Mouse (Mus musculus) neural tube, embryonic 11.5 days (tissue): ENCODE measurements at regions not wholly inside any gene's neighbourhood (a gene's known extent, or its start where the extent isn't known, plus 50 kb on each side); places are given as distances from the start of the nearest gene placed in this dataset.
A peak's percentile ranks its signal among the peaks of the same experiment; 100 is the strongest.
"Not testable (repeated sequence)": the region's sequence is repeated elsewhere in the genome, so short reads cannot be mapped to it uniquely, and the experiment has no call there.

Source experiments
- ATAC-seq: fragments of 200-750 bp; cut with Nextera tagmentation; 2 replicates; pipeline ENCODE4 v1.8.0; 2017; ENCODE audit warnings: moderate number of reproducible peaks, mild to moderate bottlenecking, moderate TSS enrichment, moderate library complexity; ENCODE audit not compliant: insufficient read depth, low FRiP score, low TSS enrichment
- DNase-seq: peaks from one replicate; pipeline ENCODE4 v3.0.0-alpha.2; 2015; ENCODE audit warnings: low spot score
- H3K27ac ChIP-seq: fragments of 300-500 bp; sonication (generic); 2 replicates; pipeline ENCODE4 v1.5.1; 2014; ENCODE audit warnings: low read depth, mild to moderate bottlenecking, low read length
- H3K27me3 ChIP-seq: fragments of 300-500 bp; sonication (generic); 2 replicates; pipeline ENCODE4 v1.6.1; 2014; ENCODE audit warnings: mild to moderate bottlenecking, low read length, mixed read lengths; ENCODE audit not compliant: control insufficient read depth, insufficient read depth
- H3K36me3 ChIP-seq: fragments of 300-500 bp; sonication (generic); 2 replicates; pipeline ENCODE4 v1.6.1; 2014; ENCODE audit warnings: mild to moderate bottlenecking, low read length, moderate library complexity, mixed read lengths; ENCODE audit not compliant: control insufficient read depth, insufficient read depth
- H3K4me1 ChIP-seq: fragments of 300-500 bp; sonication (generic); 2 replicates; pipeline ENCODE4 v1.6.1; 2014; ENCODE audit warnings: low read length, mixed read lengths; ENCODE audit not compliant: control insufficient read depth, insufficient read depth
- H3K4me2 ChIP-seq: fragments of 300-500 bp; sonication (generic); 2 replicates; pipeline ENCODE4 v1.6.1; 2014; ENCODE audit warnings: low read depth, mild to moderate bottlenecking, moderate library complexity
- H3K4me3 ChIP-seq: fragments of 300-500 bp; sonication (generic); 2 replicates; pipeline ENCODE4 v1.5.1; 2014; ENCODE audit warnings: low read depth, low read length
- H3K9ac ChIP-seq: fragments of 300-500 bp; sonication (generic); 2 replicates; pipeline ENCODE4 v1.6.1; 2014; ENCODE audit warnings: mild to moderate bottlenecking, low read length
- H3K9me3 ChIP-seq: fragments of 300-500 bp; sonication (generic); 2 replicates; pipeline ENCODE4 v1.6.1; 2016; ENCODE audit warnings: low read length; ENCODE audit not compliant: control insufficient read depth
- WGBS: fragments of 180-500 bp; shearing (Covaris S2); extraction: QIAGEN DNeasy Blood & Tissue Kit; methylation state at CpG from one replicate; pipeline ENCODE4 v1.1.7; 2014; 5-methylcytosine and 5-hydroxymethylcytosine counted together

DNA sequence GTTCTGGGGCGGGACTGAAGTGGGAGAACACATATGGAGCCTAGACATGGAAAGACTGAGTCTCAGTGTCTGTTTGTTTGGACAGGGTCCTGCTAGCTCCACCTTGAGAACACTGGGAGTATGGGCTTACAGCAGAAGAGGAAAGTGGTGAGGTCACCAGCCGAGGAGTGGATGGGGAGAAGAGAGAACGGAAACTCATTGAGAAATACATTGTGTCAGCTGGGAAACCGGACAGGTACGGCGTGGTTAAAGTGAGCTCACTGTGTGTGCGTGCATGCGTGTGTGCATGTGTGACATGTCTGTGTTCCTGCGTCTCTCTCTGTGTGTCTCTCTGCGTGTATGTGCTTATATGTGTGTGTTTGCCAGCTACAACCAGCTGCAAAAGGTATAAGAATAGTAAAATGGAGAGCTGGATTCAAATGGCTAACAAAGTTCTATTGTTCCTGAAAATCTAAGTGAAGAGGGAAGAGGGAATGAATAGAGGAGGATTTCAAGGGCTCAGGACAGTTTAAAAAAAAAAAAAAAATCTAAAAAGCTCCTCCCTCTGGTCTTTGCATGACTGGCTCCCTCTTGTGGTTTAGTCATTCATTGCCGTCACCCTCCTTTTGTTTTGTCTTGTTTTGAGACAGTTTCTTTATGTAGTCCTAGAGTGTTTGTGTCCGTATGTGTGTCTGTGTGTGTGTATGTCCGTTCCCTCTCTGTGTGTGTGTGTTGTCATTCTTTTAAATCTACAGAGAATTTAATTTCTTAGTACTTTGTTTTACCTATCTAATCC is 52.0 kb upstream of the Ak4 start:
- H3K9ac ChIP-seq = no peak overlapping the region
- ATAC-seq (no peak), DNase-seq (peak; percentile 52)
- no peak overlapping the region for H3K27ac ChIP-seq
- H3K4me2 ChIP-seq = no peak overlapping the region
- 65% methylated on average over 13 of the region's 13 CpGs for WGBS
- H3K27me3 ChIP-seq = no peaks in the 10 kb centered on the region
- no peaks in the 10 kb centered on the region for H3K9me3 ChIP-seq
- H3K36me3 ChIP-seq = no peaks in the 10 kb centered on the region
- H3K4me1 ChIP-seq = no peaks in the 10 kb centered on the region
- no peak overlapping the region for H3K4me3 ChIP-seq

DNA sequence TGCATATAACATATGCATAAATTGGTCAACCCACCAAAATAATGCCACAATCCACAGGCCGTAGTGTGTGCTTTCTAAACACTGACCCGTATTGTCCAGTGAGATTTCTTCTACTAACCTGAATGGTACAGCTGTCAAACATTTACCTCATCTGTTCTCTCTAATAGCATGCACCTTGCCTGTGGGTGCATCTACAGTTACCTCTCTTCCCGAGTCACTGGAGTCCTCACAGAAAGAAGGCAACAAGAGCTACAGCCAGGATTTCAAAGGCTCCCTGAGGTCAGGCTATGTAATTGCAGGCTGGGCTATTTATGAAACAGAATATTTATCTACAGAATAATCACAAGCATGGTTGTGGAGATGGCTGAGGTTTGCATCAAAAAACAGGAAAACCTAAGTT is 53.8 kb upstream of the Ak4 start:
- Histone ChIP-seq H3K36me3 (no peaks in the 10 kb centered on the region), H3K4me1 (no peaks in the 10 kb centered on the region), H3K27ac (no peak overlapping the region), H3K4me3 (no peak overlapping the region), H3K27me3 (no peaks in the 10 kb centered on the region), H3K4me2 (no peak overlapping the region), H3K9ac (no peak overlapping the region), H3K9me3 (no peaks in the 10 kb centered on the region)
- no peak for ATAC-seq
- 87% methylated on average over 3 of the region's 3 CpGs for WGBS
- no peak for DNase-seq

DNA sequence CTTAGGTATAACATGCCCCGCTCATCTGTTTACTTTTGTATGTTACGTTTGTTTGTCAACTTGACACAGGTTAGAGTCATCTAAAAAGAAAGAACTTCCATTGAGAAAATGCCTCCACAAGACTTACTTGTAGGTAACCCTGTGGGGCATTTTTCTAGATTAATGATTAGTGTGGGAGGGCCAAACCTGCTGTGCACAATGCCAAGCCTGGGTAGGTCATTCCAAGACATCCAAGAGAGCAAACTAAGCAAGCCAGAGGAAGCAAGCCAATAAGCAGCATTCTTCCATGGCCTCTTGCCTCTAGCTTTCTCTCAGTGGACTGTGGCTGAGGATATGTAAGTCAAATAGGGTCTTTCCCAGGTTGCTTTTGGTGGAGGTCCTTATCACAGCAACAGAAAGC is 54.4 kb upstream of the Ak4 start:
- WGBS = 90% methylated on average over 2 of the region's 2 CpGs
- H3K9me3 ChIP-seq = no peaks in the 10 kb centered on the region
- H3K27me3 ChIP-seq = no peaks in the 10 kb centered on the region
- no peak overlapping the region for H3K4me2 ChIP-seq
- no peaks in the 10 kb centered on the region for H3K4me1 ChIP-seq
- no peak for DNase-seq
- no peak overlapping the region for H3K4me3 ChIP-seq
- ATAC-seq = no peak
- no peaks in the 10 kb centered on the region for H3K36me3 ChIP-seq
- H3K9ac ChIP-seq = no peak overlapping the region
- no peak overlapping the region for H3K27ac ChIP-seq

DNA sequence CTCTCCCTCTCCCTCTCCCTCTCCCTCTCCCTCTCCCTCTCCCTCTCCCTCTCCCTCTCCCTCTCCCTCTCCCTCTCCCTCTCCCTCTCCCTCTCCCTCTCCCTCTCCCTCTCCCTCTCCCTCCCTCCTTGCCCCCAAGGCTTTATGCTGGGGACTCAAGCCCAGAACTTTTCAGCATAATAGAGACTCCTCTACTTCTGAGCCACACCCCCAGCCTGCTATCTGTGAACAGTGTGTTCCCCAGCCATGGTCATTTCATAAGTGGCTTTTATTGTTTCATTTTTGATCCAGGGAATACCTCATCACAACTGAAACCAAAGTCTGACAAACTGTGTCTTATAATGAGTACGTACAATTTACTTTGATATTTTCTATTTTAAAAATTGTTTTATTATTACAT is 55.8 kb upstream of the Ak4 start:
- not testable (repeated sequence) for ATAC-seq, DNase-seq, H3K4me3 ChIP-seq, H3K27ac ChIP-seq, H3K36me3 ChIP-seq, H3K9me3 ChIP-seq, H3K4me2 ChIP-seq, H3K4me1 ChIP-seq, H3K9ac ChIP-seq, H3K27me3 ChIP-seq
- WGBS = 89% methylated on average over 1 of the region's 1 CpGs

DNA sequence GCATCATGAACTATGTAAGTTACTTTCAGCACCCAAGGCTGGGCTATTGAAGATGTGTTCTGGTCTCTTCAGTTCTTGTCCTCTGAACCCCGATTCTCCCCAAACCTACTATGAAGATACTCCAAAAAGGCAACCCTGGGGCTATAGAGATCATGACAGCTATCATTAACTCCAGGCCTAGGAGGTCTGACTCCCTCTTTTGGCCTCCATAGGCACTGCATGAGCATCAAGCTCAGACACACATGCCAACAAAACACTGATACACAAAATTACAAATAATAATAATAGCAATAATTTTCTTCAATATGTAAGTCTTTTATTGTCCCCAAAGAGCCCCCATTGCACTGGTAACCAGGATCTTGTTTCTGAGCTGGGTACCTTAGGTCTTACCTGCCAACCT is 57.3 kb upstream of the Ak4 start:
- Histone ChIP-seq H3K9me3 (no peaks in the 10 kb centered on the region), H3K27ac (no peak overlapping the region), H3K4me1 (peaks cover 6% of the 10 kb centered on the region), H3K36me3 (no peaks in the 10 kb centered on the region), H3K4me3 (no peak overlapping the region), H3K4me2 (no peak overlapping the region), H3K9ac (no peak overlapping the region), H3K27me3 (no peaks in the 10 kb centered on the region)
- DNase-seq (no peak), ATAC-seq (no peak)
- 94% methylated on average over 1 of the region's 1 CpGs for WGBS

DNA sequence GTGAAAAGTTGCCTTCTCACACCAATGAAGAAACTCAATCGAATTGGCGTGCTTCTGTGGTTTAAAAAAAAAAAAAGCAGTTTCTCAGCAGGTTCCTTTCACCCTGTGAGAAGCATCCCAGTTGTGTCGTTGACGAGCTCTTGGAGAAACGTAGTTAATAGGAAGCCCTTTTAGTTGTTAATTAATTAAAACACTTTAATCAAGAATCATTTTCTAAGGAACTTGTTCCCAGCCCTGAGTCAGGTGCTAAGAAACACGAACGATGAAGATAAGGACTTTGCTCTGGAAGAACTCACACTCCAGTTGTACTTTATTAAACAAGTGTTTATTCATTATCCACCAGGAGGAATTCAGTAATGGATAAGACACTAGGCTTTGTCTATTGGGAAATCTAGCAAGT is 58.8 kb upstream of the Ak4 start:
- Histone ChIP-seq H3K4me1 (peaks cover 6% of the 10 kb centered on the region), H3K4me3 (no peak overlapping the region), H3K4me2 (no peak overlapping the region), H3K27ac (no peak overlapping the region), H3K36me3 (no peaks in the 10 kb centered on the region), H3K27me3 (no peaks in the 10 kb centered on the region), H3K9ac (no peak overlapping the region), H3K9me3 (no peaks in the 10 kb centered on the region)
- WGBS = 81% methylated on average over 7 of the region's 7 CpGs
- ATAC-seq (no peak), DNase-seq (no peak)

DNA sequence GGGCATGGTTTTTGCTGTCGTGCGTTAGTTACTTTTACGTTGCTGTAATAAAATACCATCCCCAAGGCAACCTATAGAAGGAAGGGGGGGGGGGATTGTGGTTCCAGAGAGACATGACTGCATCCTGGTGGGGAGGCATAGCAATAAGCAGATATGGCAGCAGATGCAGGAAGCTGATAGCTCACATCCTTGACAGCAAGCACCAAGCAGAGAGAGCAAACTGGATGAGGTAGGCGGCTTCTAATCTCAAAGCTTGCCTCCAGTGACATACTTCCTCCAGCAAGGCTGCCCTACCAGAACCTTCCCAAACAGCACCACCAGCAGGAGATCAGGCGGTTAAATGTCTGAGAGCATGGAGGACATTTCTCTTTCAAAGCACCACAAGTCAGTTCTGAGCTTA is 60.0 kb upstream of the Ak4 start:
- Histone ChIP-seq H3K36me3 (no peaks in the 10 kb centered on the region), H3K9ac (no peak overlapping the region), H3K4me2 (no peak overlapping the region), H3K4me1 (peaks cover 6% of the 10 kb centered on the region), H3K4me3 (no peak overlapping the region), H3K9me3 (no peaks in the 10 kb centered on the region), H3K27me3 (no peaks in the 10 kb centered on the region), H3K27ac (no peak overlapping the region)
- WGBS = 88% methylated on average over 5 of the region's 5 CpGs
- ATAC-seq (no peak), DNase-seq (no peak)

DNA sequence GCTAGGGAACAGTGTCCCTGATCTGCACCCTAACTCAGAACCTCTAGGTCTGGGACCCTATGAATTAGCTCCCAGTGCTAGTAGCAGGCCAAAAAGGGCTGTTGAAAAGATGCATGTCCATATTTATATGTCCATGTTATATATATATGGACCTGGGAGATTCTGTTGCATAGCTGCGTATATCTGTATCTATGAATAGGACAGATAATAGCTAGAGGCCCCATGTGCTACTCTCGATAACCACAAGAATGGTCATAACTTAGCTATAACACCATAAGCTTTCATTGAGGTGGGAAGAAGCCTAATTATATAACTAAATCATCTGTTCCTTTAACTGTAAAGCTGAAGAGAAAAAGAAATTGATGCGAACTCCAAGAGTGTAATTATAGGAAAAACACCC is 60.6 kb upstream of the Ak4 start:
- H3K9me3 ChIP-seq = no peaks in the 10 kb centered on the region
- no peak overlapping the region for H3K9ac ChIP-seq
- H3K36me3 ChIP-seq = no peaks in the 10 kb centered on the region
- no peak for ATAC-seq
- H3K27me3 ChIP-seq = no peaks in the 10 kb centered on the region
- H3K4me1 ChIP-seq = peaks cover 6% of the 10 kb centered on the region
- no peak overlapping the region for H3K27ac ChIP-seq
- H3K4me3 ChIP-seq = no peak overlapping the region
- H3K4me2 ChIP-seq = no peak overlapping the region
- 95% methylated on average over 3 of the region's 3 CpGs for WGBS
- DNase-seq = no peak

DNA sequence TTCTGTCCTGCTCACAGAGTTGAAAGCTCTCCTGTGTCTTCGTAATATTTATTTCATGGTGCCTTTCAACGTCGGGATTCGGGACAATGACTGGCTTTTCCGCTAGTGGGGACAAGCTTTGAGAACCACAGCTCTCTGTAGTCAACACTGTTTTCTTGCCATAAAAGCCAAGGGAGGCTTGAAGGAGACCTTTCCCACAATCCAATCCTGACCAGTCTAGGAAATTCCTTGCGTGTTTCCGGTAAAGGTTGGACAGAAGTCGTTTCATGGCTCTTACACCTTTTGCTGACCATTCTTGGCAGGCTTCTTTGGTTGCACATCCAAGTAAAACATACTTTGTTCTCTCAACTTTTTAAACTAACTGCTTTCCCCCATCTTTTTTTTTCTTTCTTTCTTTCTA is 61.2 kb upstream of the Ak4 start:
- 83% methylated on average over 8 of the region's 8 CpGs for WGBS
- H3K4me3 ChIP-seq = no peak overlapping the region
- H3K36me3 ChIP-seq = no peaks in the 10 kb centered on the region
- DNase-seq (no peak), ATAC-seq (no peak)
- peak overlapping the region; percentile 89 for H3K4me2 ChIP-seq
- H3K27me3 ChIP-seq = no peaks in the 10 kb centered on the region
- no peaks in the 10 kb centered on the region for H3K9me3 ChIP-seq
- no peak overlapping the region for H3K9ac ChIP-seq
- H3K4me1 ChIP-seq = peaks cover 6% of the 10 kb centered on the region
- H3K27ac ChIP-seq = no peak overlapping the region
